Mouse (Mus musculus) erythroblast, embryonic 14.5 days (primary cell): ENCODE measurements around the gene Tmprss4.

Experiments used
- GATA1 ChIP-seq: IDR thresholded peaks from 2 replicates; pipeline ENCODE4 v1.6.1; 2012; ENCODE audit warnings: low read length, inconsistent platforms, mixed read lengths
- TAL1 ChIP-seq: IDR thresholded peaks from 3 replicates; pipeline ENCODE4 v1.6.1; 2012; ENCODE audit warnings: low read length, inconsistent platforms, mixed read lengths

DNA sequence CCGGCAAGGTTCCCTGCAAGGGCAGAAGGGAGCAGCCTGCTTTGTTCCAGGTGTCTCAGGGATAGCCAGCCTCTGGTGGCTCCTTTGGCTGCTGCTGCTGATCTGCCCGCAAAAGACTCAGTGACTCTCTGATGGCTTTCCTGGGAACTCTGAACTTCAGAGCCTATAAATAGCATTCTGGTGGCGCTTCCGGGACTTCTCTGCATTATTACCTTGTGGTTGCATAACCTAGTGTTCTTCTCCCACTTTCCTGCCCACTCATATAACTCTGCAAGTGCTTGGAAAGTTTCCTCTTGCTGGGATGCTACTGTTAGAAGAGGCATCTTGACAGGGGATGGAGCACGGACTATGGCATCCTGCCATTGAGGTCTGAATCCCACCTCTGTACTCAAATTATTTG is 6.3 kb downstream of the Tmprss4 start:
- TF ChIP-seq TAL1 (no peak), GATA1 (no peak)
